Mouse (Mus musculus) stomach, postnatal 0 days (tissue): ENCODE data around the gene Sectm1a.

Source experiments
- CTCF ChIP-seq: IDR thresholded peaks from 2 replicates; pipeline ENCODE4 v1.5.1; 2016; ENCODE audit warnings: antibody characterized with exemption, low read depth, mild to moderate bottlenecking, moderate library complexity
- EP300 ChIP-seq: optimal IDR thresholded peaks from 2 replicates; pipeline ENCODE3; 2016; ENCODE audit warnings: antibody characterized with exemption

DNA sequence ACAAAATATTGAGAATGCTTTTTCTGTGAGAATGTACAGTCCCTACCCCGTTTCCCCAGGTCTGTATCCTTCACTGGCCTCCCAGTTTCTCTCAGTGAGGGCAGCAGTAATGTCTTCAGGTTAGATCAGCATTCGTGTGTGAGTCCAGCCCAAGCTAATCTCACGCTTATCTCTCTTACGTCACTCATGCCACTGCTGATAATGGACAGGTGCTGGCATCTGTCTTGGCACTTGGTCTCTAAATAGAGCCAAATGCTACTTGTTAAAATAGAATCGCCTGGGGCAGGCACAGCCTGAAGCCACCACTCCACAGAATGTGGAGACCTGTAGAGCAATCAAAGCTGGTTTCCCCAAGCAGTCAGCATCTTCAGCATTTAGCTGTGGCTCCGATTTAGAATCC, 8.0 kb upstream of the Sectm1a start:
- TF ChIP-seq CTCF (no peak), EP300 (no peak)
